Mouse (Mus musculus) ES-Bruce4 (cell line): Measurements from ENCODE around the gene Iqsec2. TPM values are rescaled to one million over a fixed set of nuclear protein-coding genes. Genes with fewer than 3 reads are reported as not detected.
"Not testable (repeated sequence)": the region's sequence is repeated elsewhere in the genome, so short reads cannot be mapped to it uniquely, and the experiment has no call there.

ENCODE experiments used
- H3K27ac ChIP-seq: 2 replicates; pipeline ENCODE4 v1.5.1; 2012; ENCODE audit warnings: low read length, inconsistent platforms; ENCODE audit not compliant: insufficient read depth
- H3K27me3 ChIP-seq: 2 replicates; pipeline ENCODE4 v1.6.1; 2012; ENCODE audit warnings: mild to moderate bottlenecking, low read length, inconsistent platforms; ENCODE audit not compliant: control insufficient read depth, poor library complexity, insufficient read depth, severe bottlenecking
- H3K36me3 ChIP-seq: 2 replicates; pipeline ENCODE4 v1.6.1; 2012; ENCODE audit warnings: inconsistent platforms, mild to moderate bottlenecking, low read length, moderate library complexity; ENCODE audit not compliant: control insufficient read depth, poor library complexity, insufficient read depth, severe bottlenecking
- H3K4me1 ChIP-seq: one replicate; pipeline ENCODE4 v1.8.1; 2011; ENCODE audit warnings: low read length; ENCODE audit not compliant: control insufficient read depth, insufficient read depth
- H3K4me3 ChIP-seq: 2 replicates; pipeline ENCODE4 v1.5.1; 2011; ENCODE audit warnings: low read depth, mild to moderate bottlenecking, low read length
- H3K9ac ChIP-seq: 2 replicates; pipeline ENCODE4 v1.6.1; 2012; ENCODE audit warnings: low read depth, mild to moderate bottlenecking, inconsistent platforms; ENCODE audit not compliant: poor library complexity, severe bottlenecking
- H3K9me3 ChIP-seq: replicated peaks from 2 replicates; pipeline ENCODE4 v1.6.1; 2012; ENCODE audit warnings: mild to moderate bottlenecking, low read length, inconsistent platforms; ENCODE audit not compliant: control insufficient read depth, poor library complexity, insufficient read depth, severe bottlenecking
- CTCF ChIP-seq: IDR thresholded peaks from one replicate; pipeline ENCODE4 v1.8.1; 2011; ENCODE audit warnings: low read depth, low read length
- EP300 ChIP-seq: IDR thresholded peaks from 2 replicates; pipeline ENCODE4 v1.6.1; 2011; ENCODE audit warnings: low read depth, low read length; ENCODE audit not compliant: insufficient read depth
- POLR2A ChIP-seq: IDR thresholded peaks from one replicate; pipeline ENCODE4 v1.8.1; 2011; ENCODE audit warnings: low read length; ENCODE audit not compliant: insufficient read depth
- polyA plus RNA-seq: library from polyadenylated mRNA; stranded (reverse); fragments of >200 nt; gene quantifications from 2 replicates; pipeline ENCODE4 v1.2.4, GENCODE M21; 2011; ENCODE audit warnings: low read depth; ENCODE audit not compliant: missing spikeins, insufficient read depth, insufficient read length

The Iqsec2 gene
- polyA plus RNA-seq, 1 experiment = 4.3 TPM

DNA sequence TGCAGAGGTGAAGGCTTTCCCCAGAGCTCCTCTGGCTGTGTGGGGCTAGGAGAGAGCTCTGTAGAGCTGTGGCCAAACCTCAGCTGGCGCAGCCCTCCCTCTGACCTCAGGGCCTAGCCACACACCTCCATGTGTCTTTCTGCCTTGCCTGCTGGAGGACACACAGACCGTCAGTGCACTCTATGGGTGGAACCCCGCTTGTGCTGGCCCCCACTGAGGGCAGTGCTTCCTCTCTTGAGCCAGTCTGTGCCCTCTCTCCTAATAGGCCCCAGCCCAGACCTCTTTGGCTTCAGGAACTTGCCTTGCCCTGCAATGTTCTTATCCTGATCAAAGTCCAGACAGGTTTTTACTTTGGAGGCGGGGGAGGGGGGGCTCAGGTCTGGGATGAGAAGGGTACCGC is 80.2 kb downstream of the Iqsec2 start:
- Histone ChIP-seq H3K27me3 (no peaks in the 10 kb centered on the region), H3K27ac (no peak overlapping the region), H3K36me3 (no peaks in the 10 kb centered on the region), H3K4me3 (no peak overlapping the region), H3K9me3 (no peaks in the 10 kb centered on the region), H3K9ac (no peak overlapping the region), H3K4me1 (no peaks in the 10 kb centered on the region)
- TF ChIP-seq CTCF (no peak), POLR2A (no peak), EP300 (no peak)

DNA sequence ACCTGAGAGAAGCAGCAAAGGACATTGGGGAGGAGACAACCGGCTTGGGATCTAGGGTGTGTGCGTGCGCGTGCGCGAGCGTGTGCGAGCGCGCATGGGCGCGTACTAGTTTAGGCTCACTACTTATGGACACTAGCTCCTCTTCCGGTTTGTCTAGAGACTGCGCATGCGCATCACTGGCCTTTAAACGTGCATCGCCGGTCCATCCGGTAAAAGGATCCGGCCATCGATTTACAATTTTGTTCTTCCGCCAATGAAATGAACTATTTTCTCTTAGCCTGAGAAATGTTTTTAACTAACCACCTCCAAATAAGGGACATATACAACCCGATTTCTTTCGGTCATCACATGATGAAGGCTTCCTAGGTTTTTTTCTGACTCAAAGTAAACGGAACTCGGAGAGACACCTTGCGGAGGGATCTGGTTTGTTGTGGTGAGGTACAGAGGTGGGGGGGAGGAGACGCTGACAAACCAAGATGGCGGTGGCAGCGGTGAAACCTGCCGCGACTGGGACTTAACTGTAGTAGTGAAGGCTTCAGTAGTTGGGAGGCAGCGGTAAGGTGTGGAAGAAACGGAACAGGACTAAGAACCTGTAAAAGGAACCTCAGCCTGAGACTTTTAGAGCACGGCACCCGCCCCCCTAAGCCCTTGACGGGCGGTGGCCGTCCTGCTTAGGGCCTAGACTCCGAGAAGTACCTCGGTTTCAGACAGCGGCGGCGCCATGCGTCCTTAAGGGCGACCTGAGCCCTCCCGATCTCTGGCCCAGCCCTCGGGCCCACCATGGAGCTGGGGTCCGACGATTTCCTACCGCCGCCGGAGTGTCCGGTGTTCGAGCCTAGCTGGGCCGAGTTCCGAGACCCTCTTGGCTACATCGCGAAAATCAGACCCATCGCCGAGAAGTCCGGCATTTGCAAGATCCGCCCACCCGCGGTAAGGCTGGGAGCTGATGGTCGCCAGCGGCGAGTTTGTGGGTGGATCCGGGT is 89.0 kb downstream of the Iqsec2 start, which contains the start of gene Kdm5c:
Kdm5c (plus strand) TSS at position 240 of the 983 bp plus-strand sequence.
- peak within 1 kb of the TSS; percentile 100 for H3K9ac ChIP-seq
- no peaks in the 10 kb centered on the region for H3K27me3 ChIP-seq
- peaks cover 12% of the 10 kb centered on the region; the same call in 1 of the 2 replicates for H3K36me3 ChIP-seq
- peak within 1 kb of the TSS; percentile 29; the same call in 1 of the 2 replicates for H3K27ac ChIP-seq
- peaks cover 1% of the 10 kb centered on the region for H3K4me1 ChIP-seq
- H3K9me3 ChIP-seq = no peaks in the 10 kb centered on the region
- peak within 1 kb of the TSS; percentile 99 for H3K4me3 ChIP-seq
- TF ChIP-seq CTCF (no peak), POLR2A (peak; percentile 24)

DNA sequence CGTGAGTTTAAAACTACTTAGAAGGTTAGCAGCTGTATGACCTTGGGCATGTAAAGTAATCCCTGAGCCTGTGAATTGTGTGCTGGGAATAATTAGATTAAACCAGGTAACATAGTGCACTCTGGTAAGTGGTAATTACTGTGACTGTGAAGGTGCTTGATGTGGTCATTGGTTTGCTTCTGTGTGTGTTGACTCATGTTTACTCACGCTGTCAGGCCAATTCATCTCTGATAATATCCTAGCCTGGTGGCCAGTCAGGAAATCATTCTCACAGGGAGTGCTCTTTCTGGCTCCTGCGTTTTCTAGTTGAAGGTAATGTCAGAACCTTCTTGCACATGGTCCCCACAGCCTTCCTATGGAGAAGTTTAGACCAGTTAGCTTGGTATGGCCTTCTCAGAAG is 90.1 kb downstream of the Iqsec2 start:
- Histone ChIP-seq H3K4me1 (peaks cover 1% of the 10 kb centered on the region), H3K27me3 (no peaks in the 10 kb centered on the region), H3K9ac (peak overlapping the region; percentile 100), H3K4me3 (peak overlapping the region; percentile 99), H3K27ac (no peak overlapping the region), H3K36me3 (peaks cover 16% of the 10 kb centered on the region), H3K9me3 (no peaks in the 10 kb centered on the region)
- no peak for TF ChIP-seq POLR2A
- no peak for TF ChIP-seq EP300
- no peak for TF ChIP-seq CTCF

DNA sequence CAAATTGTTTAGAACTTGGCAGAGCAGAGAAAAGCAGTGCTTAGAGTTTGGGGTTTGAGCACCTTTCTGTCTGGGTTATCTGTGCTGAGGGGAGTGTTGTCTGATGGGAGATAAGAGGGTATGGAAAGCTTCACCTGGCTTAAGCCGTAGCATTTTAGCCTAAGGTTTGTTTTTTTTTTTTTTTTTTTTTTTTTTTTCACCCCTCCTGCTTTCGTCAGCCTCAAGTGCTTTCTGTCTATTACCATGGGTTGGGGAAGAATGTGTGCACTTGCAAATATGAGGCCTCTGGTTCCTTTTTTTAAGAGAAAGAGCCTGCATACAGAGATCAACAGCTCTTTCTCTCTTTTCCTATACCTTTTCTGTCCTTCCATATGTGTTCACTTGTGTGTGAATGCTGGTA is 91.7 kb downstream of the Iqsec2 start:
- Histone ChIP-seq H3K27me3 (no peaks in the 10 kb centered on the region), H3K27ac (no peak overlapping the region), H3K36me3 (peaks cover 30% of the 10 kb centered on the region), H3K4me1 (peaks cover 1% of the 10 kb centered on the region), H3K9ac (no peak overlapping the region), H3K4me3 (no peak overlapping the region), H3K9me3 (no peaks in the 10 kb centered on the region)
- TF ChIP-seq EP300 (no peak), POLR2A (no peak), CTCF (no peak)

DNA sequence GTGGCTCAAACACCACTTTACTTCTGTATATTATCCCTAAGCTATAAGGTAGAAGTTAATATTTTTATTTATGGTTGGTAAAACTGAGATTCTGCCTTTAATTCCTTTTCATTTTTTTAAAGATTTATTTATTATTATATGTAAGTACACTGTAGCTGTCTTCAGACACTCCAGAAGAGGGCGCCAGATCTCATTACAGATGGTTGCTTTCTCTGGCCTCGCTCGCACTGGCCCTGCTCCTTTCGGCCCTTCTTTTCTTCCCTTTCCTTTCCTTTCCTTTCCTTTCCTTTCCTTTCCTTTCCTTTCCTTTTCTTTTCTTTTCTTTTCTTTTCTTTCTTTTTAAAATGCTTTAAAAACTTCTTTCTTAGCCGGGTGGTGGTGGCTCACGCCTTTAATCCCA is 99.1 kb downstream of the Iqsec2 start:
- H3K36me3 ChIP-seq = peaks cover 64% of the 10 kb centered on the region
- H3K27me3 ChIP-seq, H3K9ac ChIP-seq, H3K4me1 ChIP-seq, H3K27ac ChIP-seq, H3K4me3 ChIP-seq, H3K9me3 ChIP-seq: not testable (repeated sequence)

DNA sequence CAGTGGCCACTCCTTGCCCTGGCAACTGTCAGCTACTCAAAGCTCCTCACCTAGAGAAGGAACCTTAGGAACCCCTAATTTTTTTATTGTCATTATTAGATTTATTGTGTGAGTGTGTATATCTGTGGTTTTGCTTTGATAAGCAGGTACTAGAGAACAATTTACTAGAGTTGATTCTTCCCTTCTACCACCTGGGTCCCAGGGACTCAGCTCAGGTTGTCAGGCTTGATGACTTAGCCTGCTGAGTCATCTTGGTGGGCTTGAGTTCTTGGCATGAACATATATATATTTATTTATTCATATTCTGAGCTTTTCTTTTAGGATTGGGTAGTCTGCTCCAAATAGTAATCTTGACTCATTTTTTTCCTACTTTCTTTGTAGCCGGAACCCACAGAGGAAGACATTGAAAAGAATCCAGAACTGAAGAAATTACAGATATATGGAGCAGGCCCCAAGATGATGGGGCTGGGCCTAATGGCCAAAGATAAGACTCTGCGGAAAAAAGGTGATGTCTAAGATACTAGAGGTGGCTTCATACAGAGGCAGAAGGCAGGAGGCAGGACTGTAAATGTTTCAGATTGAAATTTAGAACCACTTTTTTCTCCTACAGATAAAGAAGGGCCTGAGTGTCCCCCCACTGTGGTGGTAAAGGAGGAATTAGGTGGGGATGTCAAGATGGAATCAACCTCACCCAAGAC is 100.6 kb downstream of the Iqsec2 start:
- H3K4me1 ChIP-seq = peaks cover 1% of the 10 kb centered on the region
- TF ChIP-seq POLR2A (no peak), CTCF (no peak), EP300 (no peak)
- no peak overlapping the region for H3K4me3 ChIP-seq
- no peak overlapping the region for H3K27ac ChIP-seq
- no peak overlapping the region for H3K9ac ChIP-seq
- peaks cover 63% of the 10 kb centered on the region for H3K36me3 ChIP-seq
- no peaks in the 10 kb centered on the region for H3K9me3 ChIP-seq
- no peaks in the 10 kb centered on the region for H3K27me3 ChIP-seq
